Mouse (Mus musculus) hindbrain, embryonic 11.5 days (tissue): ENCODE data around the gene Fbxl3. TPM values are rescaled to one million over a fixed set of nuclear protein-coding genes. Genes with fewer than 3 reads are reported as not detected.

ENCODE experiments used
- ATAC-seq: fragments of 200-750 bp; cut with Nextera tagmentation; 2 replicates; pipeline ENCODE4 v1.8.0; 2017; ENCODE audit warnings: mild to moderate bottlenecking, moderate TSS enrichment, moderate library complexity; ENCODE audit not compliant: low FRiP score
- DNase-seq: peaks from one replicate; pipeline ENCODE4 v3.0.0-alpha.2; 2015; ENCODE audit warnings: low spot score
- H3K27ac ChIP-seq: fragments of 300-500 bp; sonication (generic); 2 replicates; pipeline ENCODE4 v1.5.1; 2014; ENCODE audit warnings: mild to moderate bottlenecking, low read depth, low read length
- H3K27me3 ChIP-seq: fragments of 300-500 bp; sonication (generic); 2 replicates; pipeline ENCODE4 v1.6.1; 2014; ENCODE audit warnings: mild to moderate bottlenecking, low read length, moderate library complexity, mixed read lengths; ENCODE audit not compliant: control insufficient read depth, insufficient read depth
- H3K36me3 ChIP-seq: fragments of 300-500 bp; sonication (generic); 2 replicates; pipeline ENCODE4 v1.6.1; 2014; ENCODE audit warnings: mild to moderate bottlenecking, low read length, moderate library complexity, mixed read lengths; ENCODE audit not compliant: control insufficient read depth, insufficient read depth
- H3K4me1 ChIP-seq: fragments of 300-500 bp; sonication (generic); replicated peaks from 2 replicates; pipeline ENCODE4 v1.6.1; 2014; ENCODE audit warnings: low read length, mixed read lengths; ENCODE audit not compliant: control insufficient read depth, insufficient read depth
- H3K4me2 ChIP-seq: fragments of 300-500 bp; sonication (generic); replicated peaks from 2 replicates; pipeline ENCODE4 v1.6.1; 2014; ENCODE audit warnings: mild to moderate bottlenecking, low read depth, low read length
- H3K4me3 ChIP-seq: fragments of 300-500 bp; sonication (generic); 2 replicates; pipeline ENCODE4 v1.5.1; 2014; ENCODE audit warnings: low read depth, low read length
- H3K9ac ChIP-seq: fragments of 300-500 bp; sonication (generic); 2 replicates; pipeline ENCODE4 v1.6.1; 2014; ENCODE audit warnings: low read depth, low read length
- H3K9me3 ChIP-seq: fragments of 300-500 bp; sonication (generic); 2 replicates; pipeline ENCODE4 v1.6.1; 2016; ENCODE audit warnings: low read length; ENCODE audit not compliant: control insufficient read depth
- WGBS: fragments of 180-500 bp; shearing (Covaris S2); extraction: QIAGEN DNeasy Blood & Tissue Kit; methylation state at CpG from one replicate; pipeline ENCODE4 v1.1.7; 2014; 5-methylcytosine and 5-hydroxymethylcytosine counted together
- polyA plus RNA-seq: library from polyadenylated mRNA; unstranded; fragments of >200 nt; fragmentation: Nextera tagmentation; extraction: Ambion mirVana; gene quantifications from 2 replicates; pipeline ENCODE4 v1.2.1, GENCODE M21; 2014

Gene Fbxl3
- polyA plus RNA-seq, 1 experiment from 2014 or later, result 30.9 TPM

- H3K36me3 ChIP-seq, result no peaks in the 10 kb centered on the region; the same call in 1 of the 2 replicates
- WGBS, result 91% methylated on average over 3 of the region's 3 CpGs
- no peak overlapping the region for H3K9ac ChIP-seq
- no peak for DNase-seq
- H3K9me3 ChIP-seq, result no peaks in the 10 kb centered on the region
- no peaks in the 10 kb centered on the region for H3K27me3 ChIP-seq
- H3K4me3 ChIP-seq, result no peak overlapping the region
- H3K27ac ChIP-seq, result no peak overlapping the region
- ATAC-seq, result no peak
- H3K4me1 ChIP-seq, result no peaks in the 10 kb centered on the region
- H3K4me2 ChIP-seq, result no peak overlapping the region
Observed at GRCm38 (mm10) chr14:103093236-103093635, 6.1 kb downstream of the Fbxl3 start.

- no peak overlapping the region for H3K4me2 ChIP-seq
- no peak for ATAC-seq
- H3K27ac ChIP-seq, result no peak overlapping the region
- no peaks in the 10 kb centered on the region for H3K4me1 ChIP-seq
- no peak overlapping the region for H3K4me3 ChIP-seq
- no peaks in the 10 kb centered on the region; the same call in 1 of the 2 replicates for H3K36me3 ChIP-seq
- H3K9me3 ChIP-seq, result no peaks in the 10 kb centered on the region
- no peaks in the 10 kb centered on the region for H3K27me3 ChIP-seq
- no peak overlapping the region for H3K9ac ChIP-seq
- DNase-seq, result peak; percentile 72
- WGBS, result 77% methylated on average over 6 of the region's 6 CpGs
Observed at GRCm38 (mm10) chr14:103088624-103089023, 10.7 kb downstream of the Fbxl3 start.

- 85% methylated on average over 5 of the region's 5 CpGs for WGBS
- Histone ChIP-seq H3K4me1 (no peaks in the 10 kb centered on the region), H3K9ac (no peak overlapping the region), H3K36me3 (no peaks in the 10 kb centered on the region; the same call in 1 of the 2 replicates), H3K27ac (no peak overlapping the region), H3K4me2 (no peak overlapping the region), H3K27me3 (no peaks in the 10 kb centered on the region), H3K9me3 (no peaks in the 10 kb centered on the region), H3K4me3 (no peak overlapping the region)
- DNase-seq (no peak), ATAC-seq (no peak)
Observed at GRCm38 (mm10) chr14:103087846-103088245, 11.5 kb downstream of the Fbxl3 start.

- H3K4me1 ChIP-seq, result no peaks in the 10 kb centered on the region
- H3K9ac ChIP-seq, result no peak overlapping the region
- no peaks in the 10 kb centered on the region for H3K9me3 ChIP-seq
- H3K4me3 ChIP-seq, result no peak overlapping the region
- H3K27me3 ChIP-seq, result no peaks in the 10 kb centered on the region
- WGBS, result 95% methylated on average over 4 of the region's 4 CpGs
- no peak overlapping the region for H3K4me2 ChIP-seq
- H3K36me3 ChIP-seq, result no peaks in the 10 kb centered on the region; the same call in 1 of the 2 replicates
- H3K27ac ChIP-seq, result no peak overlapping the region
- DNase-seq, result no peak
- ATAC-seq, result no peak
Observed at GRCm38 (mm10) chr14:103086671-103087324, 12.6 kb downstream of the Fbxl3 start.

- Histone ChIP-seq H3K9ac (no peak overlapping the region), H3K4me2 (no peak overlapping the region), H3K27me3 (no peaks in the 10 kb centered on the region), H3K4me3 (no peak overlapping the region), H3K27ac (no peak overlapping the region), H3K4me1 (no peaks in the 10 kb centered on the region), H3K36me3 (no peaks in the 10 kb centered on the region; the same call in 1 of the 2 replicates), H3K9me3 (no peaks in the 10 kb centered on the region)
- WGBS, result 92% methylated on average over 1 of the region's 1 CpGs
- ATAC-seq (no peak), DNase-seq (no peak)
Observed at GRCm38 (mm10) chr14:103085840-103086533, 13.4 kb downstream of the Fbxl3 start.

- 0 out of 2 replicates have a peak, but pooled peaks cover 2% of the 10 kb centered on the region for H3K36me3 ChIP-seq
- H3K4me1 ChIP-seq, result no peaks in the 10 kb centered on the region
- H3K27ac ChIP-seq, result no peak overlapping the region
- DNase-seq, result no peak
- no peak overlapping the region for H3K9ac ChIP-seq
- WGBS, result 89% methylated on average over 9 of the region's 9 CpGs
- H3K27me3 ChIP-seq, result no peaks in the 10 kb centered on the region
- H3K4me2 ChIP-seq, result no peak overlapping the region
- H3K9me3 ChIP-seq, result no peaks in the 10 kb centered on the region
- no peak overlapping the region for H3K4me3 ChIP-seq
- no peak for ATAC-seq
Observed at GRCm38 (mm10) chr14:103079209-103079977, 20.0 kb downstream of the Fbxl3 start.

- Histone ChIP-seq H3K4me1 (no peaks in the 10 kb centered on the region), H3K27ac (no peak overlapping the region), H3K9me3 (no peaks in the 10 kb centered on the region), H3K4me3 (no peak overlapping the region), H3K27me3 (no peaks in the 10 kb centered on the region), H3K9ac (no peak overlapping the region), H3K4me2 (no peak overlapping the region), H3K36me3 (0 out of 2 replicates have a peak, but pooled peaks cover 2% of the 10 kb centered on the region)
- 89% methylated on average over 16 of the region's 16 CpGs for WGBS
- DNase-seq (no peak), ATAC-seq (no peak)
Observed at GRCm38 (mm10) chr14:103078006-103078912, 21.1 kb downstream of the Fbxl3 start.
